Mouse (Mus musculus) spleen, embryonic (tissue): ENCODE measurements around the gene Dnmt1.

ENCODE experiments used
- CTCF ChIA-PET: fragments of 350-600 bp; sonication (Branson Sonifier 250); formaldehyde crosslinking; loops from one replicate; lab custom pipeline; 2022; lab: Charles Lee

The Dnmt1 gene

DNA sequence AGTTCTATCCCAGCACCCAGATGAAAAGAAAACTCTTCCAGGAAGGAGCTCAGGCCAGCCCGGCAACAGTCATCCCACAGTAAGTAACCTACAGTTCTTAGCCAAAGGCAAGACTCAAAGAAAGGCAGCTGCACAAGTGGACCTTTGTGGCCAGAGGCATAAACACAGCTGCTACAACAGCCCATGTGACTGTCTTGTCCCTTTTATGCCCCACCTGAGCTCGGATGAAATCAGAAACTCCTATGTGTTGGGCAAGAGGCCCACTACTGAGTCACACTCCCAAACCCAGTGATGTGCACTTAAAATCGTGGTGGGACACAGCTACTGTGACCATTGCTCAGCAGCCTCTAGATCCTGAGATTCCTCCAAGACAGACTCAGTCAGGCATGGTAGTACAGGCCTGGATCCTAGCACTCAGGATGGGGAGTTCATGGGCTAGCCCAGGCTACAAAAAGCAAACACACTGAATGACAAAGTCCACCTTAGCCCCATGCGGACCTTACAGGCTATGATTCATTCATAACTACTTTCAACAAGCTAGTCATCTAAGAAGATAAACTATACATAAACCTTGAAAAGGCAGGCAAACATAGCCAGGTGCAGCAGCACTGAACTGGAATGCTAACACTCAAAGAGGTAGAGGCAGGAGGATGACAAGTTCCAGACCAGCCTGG is 14.9 kb downstream of the Dnmt1 start:
- CTCF ChIA-PET = no interaction called here

DNA sequence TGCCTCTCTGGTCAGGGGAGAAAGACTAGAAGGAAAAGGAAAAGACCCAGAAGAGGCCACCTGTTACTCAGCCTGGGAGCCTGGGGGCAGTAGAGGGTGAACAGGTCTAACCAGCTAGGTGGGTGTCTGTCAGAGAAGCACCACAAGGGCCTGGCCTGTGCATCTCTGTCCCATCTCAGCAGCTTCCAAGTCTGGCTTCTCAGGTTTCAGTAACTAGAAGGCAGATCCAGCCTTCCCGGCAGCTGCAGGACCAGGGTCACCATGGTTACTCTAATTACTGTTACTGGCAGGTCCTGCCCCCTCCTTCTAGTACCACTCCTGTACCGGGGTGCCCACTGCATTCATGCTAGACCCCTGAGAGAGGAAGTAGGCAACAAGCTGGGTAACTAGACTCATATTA is 15.8 kb downstream of the Dnmt1 start:
- CTCF ChIA-PET = no interaction called here

DNA sequence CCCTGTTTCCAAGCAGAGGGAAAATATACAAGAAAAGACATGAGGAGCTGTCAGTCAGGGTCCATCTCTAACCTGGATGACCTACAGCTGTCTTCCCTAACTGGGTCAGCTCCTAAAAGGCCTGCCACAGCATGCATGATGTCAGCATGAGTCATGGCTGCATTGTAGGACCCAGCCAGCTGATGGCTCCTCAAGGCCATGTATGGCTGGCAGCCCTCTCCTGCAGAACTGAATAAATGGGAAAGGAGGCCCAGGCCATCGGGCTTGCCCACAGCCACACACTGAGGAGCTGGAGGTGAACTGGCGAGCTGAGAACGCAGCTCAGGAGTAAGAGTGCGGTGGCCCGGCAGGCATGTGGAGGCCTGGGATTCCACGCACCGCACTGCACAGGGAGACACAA is 16.3 kb downstream of the Dnmt1 start:
- CTCF ChIA-PET = no interaction called here

DNA sequence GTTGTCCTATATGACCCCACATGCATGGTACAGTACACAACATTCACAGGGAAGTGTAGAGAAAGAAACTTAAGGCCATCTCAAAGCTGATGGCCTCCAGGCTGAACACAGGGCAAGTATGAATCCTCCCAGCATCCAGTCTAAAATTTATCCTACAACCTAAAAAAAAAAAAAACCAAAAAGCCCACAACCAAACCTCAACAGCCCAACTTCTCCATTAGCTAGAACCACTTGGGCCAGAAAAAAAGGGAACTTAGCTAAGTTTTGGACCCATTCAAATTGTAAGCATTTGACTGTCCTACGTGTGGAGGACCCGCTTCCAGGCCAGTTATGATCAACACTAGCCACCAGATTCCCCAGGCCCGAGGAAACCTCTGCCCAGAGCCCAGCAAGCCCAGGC is 36.4 kb downstream of the Dnmt1 start:
- CTCF ChIA-PET = no interaction called here

DNA sequence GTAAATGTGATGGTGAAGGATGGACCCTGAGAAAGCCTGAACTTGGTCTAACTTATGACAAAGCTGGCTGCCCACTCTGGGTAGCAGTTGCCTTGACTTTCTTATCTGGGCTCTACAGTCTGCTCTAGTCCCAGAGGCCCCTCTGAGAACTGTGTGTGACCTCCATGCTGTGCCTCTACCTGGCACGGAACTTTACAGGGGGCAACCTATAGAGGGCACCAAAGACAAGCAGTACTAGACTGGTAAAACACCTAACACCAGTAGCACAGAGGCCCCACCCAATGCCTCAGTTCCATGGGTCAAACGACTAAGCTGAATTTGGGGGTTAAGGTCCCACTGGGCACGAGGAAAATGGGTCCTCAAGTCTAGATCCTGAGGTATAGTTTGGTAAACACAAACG is 43.5 kb downstream of the Dnmt1 start:
- CTCF ChIA-PET = no interaction called here

DNA sequence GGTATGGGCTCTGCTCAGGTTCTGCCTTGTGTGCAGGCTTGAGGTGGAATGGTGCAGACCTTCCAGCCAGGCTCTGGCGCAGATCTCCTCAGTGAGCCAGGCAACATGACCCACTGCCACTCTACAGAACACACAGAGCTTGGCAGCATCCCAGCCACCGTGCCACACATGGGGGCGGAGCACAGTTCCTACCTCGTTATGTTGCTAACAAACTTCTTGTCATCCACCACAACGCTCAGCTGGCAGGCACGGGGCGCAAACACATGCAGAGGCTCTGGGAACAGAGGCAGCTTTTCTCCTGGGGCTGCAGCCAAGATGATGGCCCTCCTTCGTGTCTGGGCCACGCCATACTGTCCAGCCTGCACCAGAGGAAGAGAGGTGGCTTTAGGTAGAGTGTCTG is 49.7 kb downstream of the Dnmt1 start:
- CTCF ChIA-PET = no interaction called here

DNA sequence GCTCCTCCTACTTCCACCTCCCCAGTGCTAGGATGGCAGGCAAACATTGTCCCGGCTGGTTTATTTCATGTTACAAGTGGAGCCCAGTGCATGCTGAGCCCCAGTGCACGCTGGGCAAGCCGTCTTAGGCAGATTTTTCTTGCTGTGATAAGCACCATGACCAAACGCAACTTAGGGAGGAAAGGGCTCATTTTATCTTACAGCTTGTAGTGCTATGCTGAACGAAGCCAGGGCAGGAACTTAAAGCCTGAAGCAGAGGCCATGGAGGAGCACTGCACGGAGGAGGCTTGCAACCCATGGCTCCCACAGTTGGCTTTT is 57.6 kb downstream of the Dnmt1 start:
- CTCF ChIA-PET = interaction anchor here (0.6 kb wide), 2 partner anchors 207 to 232 kb away, joined by 4 to 6 read pairs; no protein-coding TSS in a partner anchor

DNA sequence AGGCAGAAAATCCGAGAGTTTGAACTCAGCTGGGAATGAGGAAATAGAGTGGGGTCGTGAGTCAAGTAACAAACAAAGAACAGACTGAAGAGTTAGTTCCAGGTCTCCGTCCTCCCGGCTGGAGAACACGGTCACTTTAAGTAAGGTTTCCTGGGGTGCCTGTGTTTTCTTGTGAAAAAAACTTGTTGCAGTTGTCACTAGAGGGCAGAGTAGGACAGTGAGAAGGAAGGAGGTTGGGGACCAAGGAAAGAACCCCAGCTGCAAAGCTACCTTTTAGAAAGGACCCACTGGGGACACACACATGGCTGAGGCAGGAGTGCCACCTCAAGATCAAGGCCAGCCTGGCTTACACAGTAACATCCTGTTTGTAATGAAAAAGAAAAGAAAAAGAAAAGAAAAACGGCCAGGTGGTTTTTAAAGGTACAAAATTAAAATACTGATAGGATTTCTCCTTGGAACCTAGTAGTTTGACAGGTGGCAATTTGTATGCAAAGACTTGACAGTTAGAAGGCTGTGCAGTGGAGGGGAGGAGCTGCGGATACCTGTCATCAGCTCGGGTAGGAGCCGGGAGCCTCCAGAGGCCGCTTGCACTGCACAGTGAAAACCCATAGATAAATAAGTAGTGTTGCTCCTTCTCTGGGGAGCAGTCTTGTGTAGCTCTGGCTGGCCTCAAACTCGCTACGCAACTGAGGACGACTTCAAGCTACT is 58.1 kb downstream of the Dnmt1 start:
- CTCF ChIA-PET = interaction anchor here (0.6 to 1.4 kb wide), 2 partner anchors 96 to 232 kb away, joined by 5 to 6 read pairs; no protein-coding TSS in a partner anchor

DNA sequence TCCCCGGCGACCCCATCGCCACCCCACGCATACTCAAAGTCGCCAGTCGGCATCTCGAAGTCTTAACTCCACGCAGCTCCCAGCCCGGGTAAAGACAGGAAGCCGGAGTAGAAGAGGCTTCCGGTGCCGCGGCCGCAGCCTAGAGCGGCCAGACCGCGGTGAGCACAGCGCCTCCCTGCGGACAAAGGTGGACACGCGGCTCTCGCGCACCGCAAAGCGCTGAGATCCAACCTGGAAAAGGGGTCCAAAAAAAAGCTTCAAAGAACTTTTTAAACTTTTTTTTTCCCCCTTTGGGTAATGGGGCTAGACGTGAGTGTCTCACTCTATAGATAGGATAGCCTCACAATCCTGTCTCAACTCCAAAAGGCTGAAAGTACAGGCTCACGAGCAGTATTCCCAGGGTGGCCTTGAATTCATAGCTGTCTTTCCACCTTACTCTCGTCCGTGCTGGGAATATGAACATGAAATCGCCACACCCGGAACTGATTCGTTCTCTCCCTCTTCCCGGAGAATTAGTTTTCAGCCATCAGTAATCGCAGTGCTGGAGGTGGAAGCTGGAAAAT is 61.1 kb downstream of the Dnmt1 start, which contains the start of gene Eif3g:
Gene Eif3g (minus strand): TSS at position 113 of the 563 bp plus-strand sequence.
- CTCF ChIA-PET = interaction anchor here (0.5 to 2.1 kb wide), 4 partner anchors 12 to 435 kb away, joined by 4 to 9 read pairs (median 6); no protein-coding TSS in a partner anchor

DNA sequence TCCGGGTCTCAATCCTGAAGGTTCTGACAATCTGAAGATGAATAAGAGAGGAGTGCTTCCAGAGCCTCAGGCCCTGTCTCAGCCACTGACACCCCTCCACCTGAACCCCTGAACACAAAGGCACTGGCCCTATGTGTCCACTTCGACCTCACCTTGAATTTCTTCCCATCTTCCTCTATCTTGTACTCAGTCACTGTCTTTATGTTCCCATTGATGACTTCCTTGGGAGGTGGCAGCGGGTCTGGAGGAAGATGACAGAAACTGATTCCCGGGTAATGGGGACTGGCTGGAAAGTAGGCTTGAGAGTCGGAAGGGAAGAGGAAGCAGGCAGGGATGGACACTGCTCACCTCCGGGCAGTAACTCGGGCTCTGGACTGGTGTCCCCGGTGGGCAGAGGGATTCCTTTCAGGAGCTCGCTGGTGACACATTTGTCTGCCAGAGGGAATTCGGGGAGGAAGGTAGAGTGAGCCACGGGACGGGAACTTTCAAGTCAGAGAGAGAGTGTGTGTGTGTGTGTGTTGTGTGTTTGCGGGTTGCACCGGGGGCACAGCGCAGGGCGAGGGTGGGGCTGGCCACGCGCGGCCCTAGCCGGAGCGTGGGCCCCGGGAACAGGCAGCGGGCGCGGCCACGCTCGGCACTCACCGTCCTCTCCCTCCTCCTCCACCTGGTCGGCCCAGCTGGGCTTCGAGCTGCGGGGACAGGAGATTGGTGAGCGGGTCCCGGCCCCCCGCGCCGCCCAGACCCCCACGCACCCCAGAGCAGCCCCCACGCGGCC is 61.8 kb downstream of the Dnmt1 start:
- CTCF ChIA-PET = interaction anchor here (0.5 to 2.1 kb wide), 4 partner anchors 13 to 435 kb away, joined by 4 to 9 read pairs (median 6); no protein-coding TSS in a partner anchor

DNA sequence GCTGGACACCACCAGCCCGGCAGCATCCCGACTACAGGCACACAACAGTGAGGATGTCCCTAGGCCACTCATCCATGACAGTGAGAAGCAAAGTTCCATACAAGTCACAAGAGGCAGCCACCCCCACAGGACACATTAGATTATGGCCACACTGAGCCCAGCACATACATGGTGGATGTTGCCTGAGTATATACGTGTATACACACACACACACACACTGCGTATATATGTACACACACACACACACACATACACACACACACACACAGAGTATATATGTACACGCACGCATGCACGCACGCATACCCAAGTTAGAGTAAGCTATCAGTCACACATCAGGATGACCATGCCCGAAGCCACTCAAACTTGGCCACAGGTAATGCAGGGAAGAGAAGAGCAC is 64.3 kb downstream of the Dnmt1 start:
- CTCF ChIA-PET = no interaction called here

DNA sequence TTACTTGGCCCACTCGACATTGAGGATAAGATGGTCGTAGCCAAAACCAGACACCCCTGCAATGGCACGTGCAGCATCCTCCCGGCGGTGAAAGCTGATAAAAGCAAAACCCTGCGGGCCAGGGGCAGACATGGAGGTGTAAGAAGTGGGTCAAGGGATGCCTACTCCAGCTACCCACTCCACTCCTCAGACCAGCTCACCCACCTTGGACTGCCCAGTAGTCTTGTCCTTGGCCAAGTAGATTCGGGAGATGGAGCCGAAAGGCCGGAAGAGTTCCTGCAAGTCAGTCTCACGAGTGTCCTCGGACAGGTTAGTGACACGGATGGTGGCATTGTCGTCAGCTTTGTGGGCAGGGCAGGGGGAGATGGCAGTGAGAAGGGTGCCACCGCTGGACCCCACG is 65.1 kb downstream of the Dnmt1 start:
- CTCF ChIA-PET = interaction anchor here (0.5 to 0.6 kb wide), 2 partner anchors 104 to 635 kb away, joined by 3 to 4 read pairs; no protein-coding TSS in a partner anchor

DNA sequence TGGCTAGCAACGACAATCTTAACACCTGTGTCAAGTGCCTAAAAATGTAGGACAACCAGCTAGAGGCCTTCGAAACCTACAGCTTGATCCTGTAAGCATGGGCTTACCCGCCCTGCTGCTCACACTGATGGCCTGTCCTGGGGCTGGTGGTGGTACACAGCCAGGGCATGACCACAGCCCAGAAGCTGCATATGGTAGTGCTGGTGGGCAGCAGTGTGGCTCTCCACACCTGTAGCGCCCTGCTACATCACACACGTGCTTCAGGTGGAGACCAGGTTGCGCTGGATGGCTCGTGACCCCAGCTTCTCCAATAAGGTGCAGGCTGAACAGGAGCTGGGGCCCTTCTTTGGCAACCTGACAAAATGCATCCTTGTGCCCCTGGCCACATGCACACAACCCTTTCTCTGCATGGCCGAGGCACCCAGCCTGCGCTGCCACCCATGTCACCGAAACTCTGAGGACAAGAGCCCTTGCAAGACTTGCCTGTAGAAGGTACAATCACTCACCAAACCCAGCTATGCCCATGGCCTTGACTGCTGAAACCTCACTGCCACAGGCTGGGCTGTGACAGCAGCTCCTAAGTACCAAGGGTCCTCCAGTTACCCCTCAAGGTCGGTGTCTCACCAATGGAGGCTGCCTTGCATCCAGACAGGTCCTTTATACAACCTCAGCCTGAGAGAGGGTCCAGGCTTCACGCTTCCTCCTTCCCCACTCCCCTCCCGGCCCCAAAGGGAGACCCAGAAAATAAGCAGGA is 65.9 kb downstream of the Dnmt1 start:
- CTCF ChIA-PET = interaction anchor here (0.5 kb wide), 1 partner anchor 636 kb away, joined by 3 read pairs; no protein-coding TSS in a partner anchor

DNA sequence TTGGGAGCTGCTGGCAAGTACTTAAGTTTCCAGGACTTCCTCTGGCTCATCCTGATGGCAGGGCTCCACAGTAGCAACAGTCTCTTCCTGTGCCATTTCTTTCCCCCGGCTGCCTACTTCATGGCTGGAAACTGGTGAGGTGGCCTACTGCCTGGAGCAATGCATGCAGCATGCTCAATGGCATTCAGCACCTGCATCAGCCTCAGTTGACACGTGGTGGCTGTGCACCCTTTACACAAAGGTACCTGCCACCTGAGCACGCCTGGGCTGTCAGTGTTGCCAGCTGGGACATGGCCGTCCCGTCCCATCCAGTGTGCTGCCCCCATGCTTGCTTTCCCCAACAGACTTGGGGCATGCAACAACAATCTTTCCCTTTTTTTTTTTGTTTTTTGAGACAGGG is 66.6 kb downstream of the Dnmt1 start:
- CTCF ChIA-PET = no interaction called here

DNA sequence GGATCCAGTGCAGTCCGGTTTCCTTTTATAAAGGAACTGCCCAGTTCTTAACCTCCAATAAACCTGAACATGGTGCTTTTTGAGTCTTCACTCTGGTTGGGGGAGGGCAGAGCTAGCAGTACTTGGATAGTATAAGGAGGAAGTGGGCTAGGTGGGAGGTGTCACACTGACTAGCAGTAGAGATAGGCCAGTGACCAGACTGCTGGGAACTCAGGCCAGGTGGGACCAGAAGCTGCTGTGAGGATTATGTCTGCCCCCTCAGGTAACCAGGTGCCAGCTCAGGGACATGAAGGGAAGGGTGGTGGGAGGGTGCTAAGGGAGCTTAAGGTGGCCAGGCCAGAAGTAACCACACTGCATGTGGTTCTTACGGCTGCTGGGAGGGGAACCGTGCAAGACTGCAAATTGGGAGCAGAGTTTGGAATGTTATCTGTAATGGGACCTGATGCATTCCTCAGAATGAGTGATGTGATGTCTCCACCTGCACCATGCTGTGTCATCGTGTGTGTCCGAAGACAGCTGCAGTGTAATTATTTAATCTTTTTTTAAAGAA is 67.5 kb downstream of the Dnmt1 start:
- CTCF ChIA-PET = no interaction called here

DNA sequence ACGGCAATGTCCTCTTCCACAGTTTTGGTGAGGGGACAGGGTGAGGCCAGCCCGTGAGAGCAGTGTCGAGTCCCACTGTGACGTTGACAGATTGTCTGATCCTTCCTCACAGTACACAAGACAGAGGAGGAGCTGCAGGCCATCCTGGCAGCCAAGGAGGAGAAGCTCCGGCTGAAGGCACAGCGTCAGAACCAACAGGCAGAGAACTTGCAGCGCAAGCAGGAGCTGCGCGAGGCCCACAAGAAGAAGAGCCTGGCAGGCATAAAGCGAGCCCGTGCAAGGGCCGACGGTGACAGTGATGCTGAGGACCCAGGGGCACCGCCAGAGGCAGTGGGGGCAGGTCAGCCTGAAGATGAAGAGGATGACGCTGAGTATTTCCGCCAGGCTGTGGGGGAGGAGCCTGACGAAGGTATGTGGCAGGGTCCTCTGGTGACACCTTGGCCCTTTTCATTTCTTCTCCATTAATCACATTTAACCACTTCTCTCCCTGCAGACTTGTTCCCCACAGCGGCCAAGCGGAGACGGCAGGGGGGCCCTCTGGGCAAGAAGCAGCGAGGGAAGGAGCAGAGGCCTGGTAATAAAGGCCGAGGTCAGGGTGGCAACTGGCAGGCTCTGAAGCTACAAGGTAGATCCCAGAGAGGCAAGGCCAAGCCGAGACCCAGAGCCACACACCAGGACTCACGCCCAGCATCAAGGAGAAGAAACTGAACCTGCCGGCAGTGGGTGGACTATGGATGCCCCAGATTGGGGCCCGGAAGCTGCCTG is 68.2 kb downstream of the Dnmt1 start:
- CTCF ChIA-PET = no interaction called here

DNA sequence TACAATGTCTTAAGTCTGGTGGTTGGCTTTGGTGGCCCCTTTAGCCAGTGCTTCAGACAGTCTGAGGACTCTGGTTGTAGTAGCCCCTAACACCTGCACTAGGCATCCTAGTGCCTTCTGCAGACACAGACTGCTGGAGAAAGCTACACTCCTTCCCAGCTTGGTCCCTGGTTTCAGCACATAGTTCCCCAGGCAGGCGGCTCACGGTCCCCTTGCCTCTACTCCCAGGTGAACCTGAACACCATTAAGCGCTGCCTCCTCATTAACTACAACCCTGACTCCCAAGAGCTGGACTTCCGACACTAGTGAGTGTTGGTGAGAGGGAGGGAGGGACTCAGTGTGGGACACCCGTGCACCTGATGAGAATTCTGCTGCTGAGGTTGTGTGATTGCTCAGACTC is 69.3 kb downstream of the Dnmt1 start:
- CTCF ChIA-PET = no interaction called here

DNA sequence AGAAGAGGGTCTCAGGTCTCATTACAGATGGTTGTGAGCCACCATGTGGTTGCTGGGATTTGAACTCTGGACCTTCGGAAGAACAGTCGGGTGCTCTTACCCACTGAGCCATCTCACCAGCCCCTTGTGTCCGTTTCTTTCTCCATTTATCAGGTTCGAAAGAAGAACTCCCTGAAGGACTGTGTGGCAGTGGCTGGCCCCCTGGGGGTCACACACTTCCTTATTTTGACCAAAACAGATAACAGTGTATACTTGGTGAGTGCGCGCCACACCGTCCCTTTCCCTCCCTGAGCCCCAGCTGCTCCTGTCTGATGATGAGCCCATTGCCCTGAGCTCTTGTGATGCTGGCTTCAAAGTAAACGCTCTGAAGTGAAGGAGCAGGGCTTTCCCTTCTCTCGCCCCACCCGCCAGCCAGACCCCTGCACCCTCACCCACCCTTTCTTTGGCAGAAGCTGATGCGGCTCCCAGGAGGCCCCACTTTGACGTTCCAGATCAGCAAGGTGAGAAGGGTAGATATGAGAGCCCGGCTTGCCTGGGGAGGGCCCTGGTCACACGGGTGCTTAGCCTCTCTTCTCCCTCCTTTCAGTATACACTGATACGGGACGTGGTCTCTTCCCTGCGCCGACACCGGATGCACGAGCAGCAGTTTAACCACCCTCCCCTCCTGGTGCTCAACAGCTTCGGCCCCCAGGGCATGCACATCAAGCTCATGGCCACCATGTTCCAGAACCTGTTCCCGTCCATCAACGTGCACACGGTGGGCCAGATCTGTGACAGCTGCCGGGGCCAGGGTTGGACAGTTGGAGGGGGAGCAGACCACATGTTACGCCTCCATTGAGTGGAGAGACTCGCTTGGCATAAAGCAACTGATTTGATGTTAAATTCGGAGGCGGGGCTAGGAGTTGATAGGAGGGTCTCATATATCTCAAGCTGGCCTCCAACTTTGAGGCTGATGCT is 70.2 kb downstream of the Dnmt1 start:
- CTCF ChIA-PET = no interaction called here

DNA sequence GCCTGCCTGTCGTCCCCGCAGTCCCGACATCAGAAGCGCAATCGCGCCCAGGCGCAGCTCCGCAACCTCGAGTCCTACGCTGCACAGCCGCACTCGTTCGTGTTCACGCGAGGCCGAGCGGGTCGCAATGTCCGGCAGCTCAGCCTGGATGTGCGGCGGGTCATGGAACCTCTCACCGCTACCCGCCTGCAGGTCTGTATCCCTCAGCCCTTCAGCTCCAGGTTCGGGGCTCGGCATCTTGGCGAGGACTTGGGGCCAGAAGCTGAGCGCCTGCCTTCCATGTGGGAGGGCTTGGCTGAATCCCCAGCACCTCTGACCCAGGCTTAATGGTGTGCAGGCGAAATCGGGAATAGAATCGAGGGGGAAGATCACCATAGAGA is 71.3 kb downstream of the Dnmt1 start:
- CTCF ChIA-PET = interaction anchor here (0.7 kb wide), 1 partner anchor 600 kb away, joined by 3 read pairs; no protein-coding TSS in a partner anchor
